Mouse (Mus musculus) CH12.LX (cell line): ENCODE data around the gene Vwc2l.

Source experiments
- CHD1 ChIP-seq: IDR thresholded peaks from 2 replicates; pipeline ENCODE4 v1.6.1; 2012; ENCODE audit warnings: low read depth, low read length, improper control_type of control experiment, inconsistent platforms
- CTCF ChIP-seq, 2 experiments: IDR thresholded peaks in 1 of 2; conservative IDR thresholded peaks in 1 of 2; 2 replicates each; pipeline ENCODE4 v1.5.1; 2011 to 2012; ENCODE audit warnings: low read depth in 2 of 2, low read length in 2 of 2, improper control_type of control experiment in 1 of 2, inconsistent platforms in 1 of 2, mild to moderate bottlenecking in 1 of 2, moderate library complexity in 1 of 2
- ETS1 ChIP-seq: conservative IDR thresholded peaks from 2 replicates; pipeline ENCODE4 v1.6.1; 2012; ENCODE audit warnings: low read depth, mild to moderate bottlenecking, inconsistent platforms, low read length, improper control_type of control experiment, moderate library complexity
- GABPA ChIP-seq: IDR thresholded peaks from 2 replicates; pipeline ENCODE4 v1.6.1; 2012; ENCODE audit warnings: low read depth, low read length, improper control_type of control experiment, inconsistent platforms; ENCODE audit not compliant: insufficient replicate concordance
- MAFK ChIP-seq: IDR thresholded peaks from 2 replicates; pipeline ENCODE4 v1.6.1; 2011; ENCODE audit warnings: low read length, improper control_type of control experiment; ENCODE audit not compliant: insufficient replicate concordance
- MXI1 ChIP-seq: IDR thresholded peaks from 2 replicates; pipeline ENCODE4 v1.6.1; 2011; ENCODE audit warnings: mild to moderate bottlenecking, low read depth, low read length, improper control_type of control experiment
- POLR2A ChIP-seq: IDR thresholded peaks from 2 replicates; pipeline ENCODE4 v1.6.1; 2011; ENCODE audit warnings: low read depth, mild to moderate bottlenecking, improper control_type of control experiment, low read length
- RCOR1 ChIP-seq: conservative IDR thresholded peaks from 2 replicates; pipeline ENCODE4 v1.6.1; 2012; ENCODE audit warnings: low read depth, mild to moderate bottlenecking, inconsistent platforms, low read length, improper control_type of control experiment
- TCF12 ChIP-seq: IDR thresholded peaks from 2 replicates; pipeline ENCODE4 v1.6.1; 2014; ENCODE audit warnings: low read depth, mild to moderate bottlenecking, inconsistent platforms, low read length, improper control_type of control experiment
- USF1 ChIP-seq: IDR thresholded peaks from 2 replicates; pipeline ENCODE4 v1.6.1; 2014; ENCODE audit warnings: low read depth, mild to moderate bottlenecking, inconsistent platforms, low read length, improper control_type of control experiment
- ZMIZ1 ChIP-seq: IDR thresholded peaks from 2 replicates; pipeline ENCODE4 v1.6.1; 2012; ENCODE audit warnings: low read depth, mild to moderate bottlenecking, inconsistent platforms, low read length, improper control_type of control experiment

DNA sequence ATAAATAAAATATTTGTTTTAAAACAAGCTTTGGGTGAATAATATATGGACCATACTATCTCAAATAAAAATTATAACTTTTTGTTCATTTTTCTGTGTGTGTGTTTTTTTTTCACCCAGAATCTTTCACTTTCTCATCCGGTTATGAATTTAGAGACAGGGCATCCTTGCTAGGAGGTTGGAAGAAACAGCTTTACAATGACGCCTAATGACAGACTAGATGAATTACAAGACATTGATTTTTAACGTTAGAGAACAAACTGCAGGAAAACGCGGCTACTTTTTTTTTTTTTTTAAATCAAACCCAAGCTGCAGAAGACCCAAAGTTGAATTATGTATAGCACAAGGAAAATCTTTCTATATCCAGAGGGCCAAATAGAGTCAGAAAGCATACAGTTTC lies 470 bp upstream of the Vwc2l start:
- TF ChIP-seq CTCF (conservative IDR thresholded peaks at IDR 0.05 in 1 of 2, IDR thresholded peaks at IDR 0.05 in 1 of 2; ENCODE audit: low read depth in 2 of 2, low read length in 2 of 2) (no peak), POLR2A (no peak), RCOR1 (no peak), GABPA (no peak), MAFK (no peak), MXI1 (no peak), ETS1 (no peak), USF1 (no peak), CHD1 (no peak), TCF12 (no peak), ZMIZ1 (no peak)
